Mouse (Mus musculus): ENCODE data around the gene Hist1h2bn. TPM values are rescaled to one million over a fixed set of nuclear protein-coding genes. Genes with fewer than 3 reads are reported as not detected.
A peak's percentile ranks its signal among the peaks of the same experiment; 100 is the strongest.
"Not testable (repeated sequence)": the region's sequence is repeated elsewhere in the genome, so short reads cannot be mapped to it uniquely, and the experiment has no call there.

Hist1h2bn gene
- polyA plus RNA-seq, 1 experiment: 1.8 TPM

GRCm38 (mm10) chr13:21717397-21718357, 36.2 kb upstream of the Hist1h2bn start, which contains the start of gene Hist1h3h:
Gene Hist1h3h (plus strand): TSS chr13:21717659.
- not testable (repeated sequence) for H3K27me3 ChIP-seq (ENCODE audit: control insufficient read depth, insufficient read depth, insufficient read length); H3ac ChIP-seq (ENCODE audit: control insufficient read depth, insufficient read length); H3K79me2 ChIP-seq (ENCODE audit: control insufficient read depth, insufficient read depth); H3K36me3 ChIP-seq (ENCODE audit: control insufficient read depth, insufficient read depth)
- Histone ChIP-seq H3K4me2 (ENCODE audit: low read depth) (peak within 1 kb of the TSS; percentile 97), H3K4me3 (peak within 1 kb of the TSS; percentile 30)
- TF ChIP-seq POLR2A (IDR thresholded peaks at IDR 0.05; ENCODE audit: insufficient read length, low read depth): peak; percentile 79
- TF ChIP-seq POLR2AphosphoS2 (IDR thresholded peaks at IDR 0.05; ENCODE audit: insufficient read length, low read depth): peak; percentile 89

- no peak overlapping the region for H3ac ChIP-seq (ENCODE audit: control insufficient read depth, insufficient read length)
- TF ChIP-seq E2F4 (IDR thresholded peaks at IDR 0.05; ENCODE audit: insufficient read depth): no peak
- no peak for TF ChIP-seq TCF3 (IDR thresholded peaks at IDR 0.05; ENCODE audit: insufficient read length, low read depth)
- peak; percentile 68 for TF ChIP-seq POLR2AphosphoS2 (IDR thresholded peaks at IDR 0.05; ENCODE audit: insufficient read length, low read depth)
- TF ChIP-seq POLR2A (IDR thresholded peaks at IDR 0.05; ENCODE audit: insufficient read length, low read depth): peak; percentile 5
- no peaks in the 10 kb centered on the region for H3K79me2 ChIP-seq (ENCODE audit: control insufficient read depth, insufficient read depth)
Observed at GRCm38 (mm10) chr13:21718381-21719080, 35.4 kb upstream of the Hist1h2bn start.

GRCm38 (mm10) chr13:21721107-21721756, 32.7 kb upstream of the Hist1h2bn start:
- not testable (repeated sequence) for H3K36me3 ChIP-seq (ENCODE audit: control insufficient read depth, insufficient read depth); H3K79me2 ChIP-seq (ENCODE audit: control insufficient read depth, insufficient read depth); H3ac ChIP-seq (ENCODE audit: control insufficient read depth, insufficient read length); H3K27me3 ChIP-seq (ENCODE audit: control insufficient read depth, insufficient read depth, insufficient read length)
- peak overlapping the region; percentile 79 for H3K4me2 ChIP-seq (ENCODE audit: low read depth)
- TF ChIP-seq POLR2AphosphoS2 (IDR thresholded peaks at IDR 0.05; ENCODE audit: insufficient read length, low read depth) (peak; percentile 32), POLR2A (IDR thresholded peaks at IDR 0.05; ENCODE audit: insufficient read length, low read depth) (peak; percentile 43)
- H3K4me3 ChIP-seq: peak overlapping the region; percentile 12

More at GRCm38 (mm10) chr13:21718381-21719080, 35.4 kb upstream of the Hist1h2bn start:
- no peaks in the 10 kb centered on the region for H3K27me3 ChIP-seq (ENCODE audit: control insufficient read depth, insufficient read depth, insufficient read length)
- H3K4me3 ChIP-seq: peak overlapping the region; percentile 30
- no peaks in the 10 kb centered on the region for H3K36me3 ChIP-seq (ENCODE audit: control insufficient read depth, insufficient read depth)
- peak overlapping the region; percentile 79 for H3K4me2 ChIP-seq (ENCODE audit: low read depth)

GRCm38 (mm10) chr13:21721757-21722372, 32.1 kb upstream of the Hist1h2bn start, which contains the start of gene Hist1h2bm:
Gene Hist1h2bm (plus strand): TSS chr13:21722044.
- not testable (repeated sequence) for H3K36me3 ChIP-seq (ENCODE audit: control insufficient read depth, insufficient read depth); H3K79me2 ChIP-seq (ENCODE audit: control insufficient read depth, insufficient read depth); H3K27me3 ChIP-seq (ENCODE audit: control insufficient read depth, insufficient read depth, insufficient read length); H3ac ChIP-seq (ENCODE audit: control insufficient read depth, insufficient read length)
- Histone ChIP-seq H3K4me2 (ENCODE audit: low read depth) (peak within 1 kb of the TSS; percentile 79), H3K4me3 (peak within 1 kb of the TSS; percentile 12)
- peak; percentile 73 for TF ChIP-seq E2F4 (IDR thresholded peaks at IDR 0.05; ENCODE audit: insufficient read depth)
- TF ChIP-seq POLR2AphosphoS2 (IDR thresholded peaks at IDR 0.05; ENCODE audit: insufficient read length, low read depth): peak; percentile 97
- TF ChIP-seq POLR2A (IDR thresholded peaks at IDR 0.05; ENCODE audit: insufficient read length, low read depth): peak; percentile 90

GRCm38 (mm10) chr13:21722373-21722925, 31.5 kb upstream of the Hist1h2bn start:
- H3K4me2 ChIP-seq (ENCODE audit: low read depth): peak overlapping the region; percentile 72
- no peaks in the 10 kb centered on the region for H3K79me2 ChIP-seq (ENCODE audit: control insufficient read depth, insufficient read depth)
- no peaks in the 10 kb centered on the region for H3K27me3 ChIP-seq (ENCODE audit: control insufficient read depth, insufficient read depth, insufficient read length)
- H3K36me3 ChIP-seq (ENCODE audit: control insufficient read depth, insufficient read depth): no peaks in the 10 kb centered on the region
- H3ac ChIP-seq (ENCODE audit: control insufficient read depth, insufficient read length): no peak overlapping the region
- TF ChIP-seq POLR2A (IDR thresholded peaks at IDR 0.05; ENCODE audit: insufficient read length, low read depth) (peak; percentile 1), E2F4 (IDR thresholded peaks at IDR 0.05; ENCODE audit: insufficient read depth) (no peak), POLR2AphosphoS2 (IDR thresholded peaks at IDR 0.05; ENCODE audit: insufficient read length, low read depth) (peak; percentile 20)
- H3K4me3 ChIP-seq: peak overlapping the region; percentile 12

- TF ChIP-seq MYOG (IDR thresholded peaks at IDR 0.05; ENCODE audit: control insufficient read depth in 1 of 3, insufficient read depth in 1 of 3, insufficient read length in 2 of 3, low read depth in 2 of 3): no peak
- no peak for TF ChIP-seq E2F4 (IDR thresholded peaks at IDR 0.05; ENCODE audit: insufficient read depth)
- no peak for TF ChIP-seq POLR2AphosphoS2 (IDR thresholded peaks at IDR 0.05; ENCODE audit: insufficient read length, low read depth)
- no peak for TF ChIP-seq TCF3 (IDR thresholded peaks at IDR 0.05; ENCODE audit: insufficient read length, low read depth)
- no peak for TF ChIP-seq USF1 (IDR thresholded peaks at IDR 0.05; ENCODE audit: low read depth)
- TF ChIP-seq POLR2A (IDR thresholded peaks at IDR 0.05; ENCODE audit: insufficient read length, low read depth): no peak
- TF ChIP-seq TCF12 (IDR thresholded peaks at IDR 0.05; ENCODE audit: insufficient read depth, poor library complexity, severe bottlenecking): no peak
- TF ChIP-seq SRF (IDR thresholded peaks at IDR 0.05; ENCODE audit: control insufficient read depth, insufficient read length, low read depth): no peak
- no peak for TF ChIP-seq REST (IDR thresholded peaks at IDR 0.05; ENCODE audit: insufficient read depth, insufficient read length)
- no peak for TF ChIP-seq CEBPB (IDR thresholded peaks at IDR 0.05; ENCODE audit: insufficient read depth, poor library complexity, severe bottlenecking)
- no peak for TF ChIP-seq MAX (IDR thresholded peaks at IDR 0.05; ENCODE audit: low read depth)
- TF ChIP-seq MYOD1 (IDR thresholded peaks at IDR 0.05; ENCODE audit: control insufficient read depth in 1 of 3, insufficient read length in 2 of 3, low read depth in 2 of 3): no peak
- Histone ChIP-seq H3K36me3 (ENCODE audit: control insufficient read depth, insufficient read depth) (no peaks in the 10 kb centered on the region), H3ac (ENCODE audit: control insufficient read depth, insufficient read length) (no peak overlapping the region), H3K27me3 (ENCODE audit: control insufficient read depth, insufficient read depth, insufficient read length) (no peaks in the 10 kb centered on the region), H3K4me2 (ENCODE audit: low read depth) (peak overlapping the region; percentile 72), H3K4me3 (peak overlapping the region; percentile 12), H3K79me2 (ENCODE audit: control insufficient read depth, insufficient read depth) (no peaks in the 10 kb centered on the region)
Observed at GRCm38 (mm10) chr13:21722993-21723836, 30.7 kb upstream of the Hist1h2bn start.
